Mouse (Mus musculus) hindbrain, embryonic 16.5 days (tissue): Measurements from ENCODE around the gene Pld3. TPM values are rescaled to one million over a fixed set of nuclear protein-coding genes. Genes with fewer than 3 reads are reported as not detected.

ENCODE experiments used
- ATAC-seq: fragments of 200-750 bp; cut with Nextera tagmentation; 2 replicates; pipeline ENCODE4 v1.8.0; 2017; ENCODE audit warnings: moderate TSS enrichment, moderate library complexity
- H3K27ac ChIP-seq: fragments of 300-500 bp; sonication (generic); 2 replicates; pipeline ENCODE4 v1.5.1; 2014; ENCODE audit warnings: low read depth, mild to moderate bottlenecking, control low read depth, low read length, moderate library complexity
- H3K27me3 ChIP-seq: fragments of 300-500 bp; sonication (generic); replicated peaks from 2 replicates; pipeline ENCODE4 v1.6.1; 2014; ENCODE audit warnings: low read length; ENCODE audit not compliant: control insufficient read depth, insufficient read depth
- H3K36me3 ChIP-seq: fragments of 300-500 bp; sonication (generic); 2 replicates; pipeline ENCODE4 v1.6.1; 2014; ENCODE audit warnings: mild to moderate bottlenecking, low read length, moderate library complexity, mixed read lengths; ENCODE audit not compliant: control insufficient read depth, insufficient read depth
- H3K4me1 ChIP-seq: fragments of 300-500 bp; sonication (generic); 2 replicates; pipeline ENCODE4 v1.6.1; 2014; ENCODE audit warnings: low read depth, low read length; ENCODE audit not compliant: control insufficient read depth, insufficient read depth
- H3K4me2 ChIP-seq: fragments of 300-500 bp; sonication (generic); 2 replicates; pipeline ENCODE4 v1.6.1; 2014; ENCODE audit warnings: mild to moderate bottlenecking, low read length, control low read depth, moderate library complexity
- H3K4me3 ChIP-seq: fragments of 300-500 bp; sonication (generic); 2 replicates; pipeline ENCODE4 v1.5.1; 2014; ENCODE audit warnings: mild to moderate bottlenecking, low read length, control low read depth, moderate library complexity
- H3K9ac ChIP-seq: fragments of 300-500 bp; sonication (generic); 2 replicates; pipeline ENCODE4 v1.6.1; 2014; ENCODE audit warnings: low read depth, mild to moderate bottlenecking, control low read depth, low read length, moderate library complexity
- H3K9me3 ChIP-seq: fragments of 300-500 bp; sonication (generic); 2 replicates; pipeline ENCODE4 v1.6.1; 2014; ENCODE audit warnings: mild to moderate bottlenecking, low read length, moderate library complexity; ENCODE audit not compliant: control insufficient read depth
- WGBS: fragments of 180-500 bp; shearing (Covaris S2); extraction: QIAGEN DNeasy Blood & Tissue Kit; methylation state at CpG from one replicate; pipeline ENCODE4 v1.1.7; 2014; 5-methylcytosine and 5-hydroxymethylcytosine counted together
- polyA plus RNA-seq: library from polyadenylated mRNA; unstranded; fragments of >200 nt; fragmentation: Nextera tagmentation; extraction: Ambion mirVana; gene quantifications from 2 replicates; pipeline ENCODE4 v1.2.1, GENCODE M21; 2015

Gene Pld3
- polyA plus RNA-seq, 1 experiment from 2014 or later = 263 TPM

GRCm38 (mm10) chr7:27532480-27533050 is 20.5 kb downstream of the Pld3 start:
- no peaks in the 10 kb centered on the region for H3K9me3 ChIP-seq
- H3K36me3 ChIP-seq = peaks cover 39% of the 10 kb centered on the region
- no peaks in the 10 kb centered on the region for H3K4me1 ChIP-seq
- H3K27me3 ChIP-seq = no peaks in the 10 kb centered on the region
- H3K4me2 ChIP-seq = no peak overlapping the region
- no peak overlapping the region for H3K27ac ChIP-seq
- H3K9ac ChIP-seq = no peak overlapping the region
- ATAC-seq = no peak
- no peak overlapping the region for H3K4me3 ChIP-seq
- 94% methylated on average over 9 of the region's 9 CpGs for WGBS

DNA sequence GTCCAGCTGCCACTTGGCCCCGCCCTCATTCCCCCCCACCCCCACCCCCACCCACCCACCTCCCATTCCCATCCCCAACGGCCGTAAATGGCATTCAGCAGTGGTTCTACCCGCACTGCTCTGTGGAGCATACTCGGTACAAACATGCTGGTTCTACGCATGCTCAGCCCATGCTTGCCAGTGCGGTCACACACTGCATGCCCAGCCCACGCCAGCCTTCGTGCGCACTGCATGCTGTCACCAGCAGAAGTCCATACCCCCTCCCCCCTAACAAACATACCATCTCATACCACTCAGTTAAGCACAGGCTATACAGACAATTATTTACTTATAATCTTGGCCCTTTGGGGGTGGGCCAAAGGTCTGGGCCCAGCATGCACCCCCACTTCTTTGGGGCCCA is 21.3 kb downstream of the Pld3 start:
- WGBS = 90% methylated on average over 10 of the region's 10 CpGs

DNA sequence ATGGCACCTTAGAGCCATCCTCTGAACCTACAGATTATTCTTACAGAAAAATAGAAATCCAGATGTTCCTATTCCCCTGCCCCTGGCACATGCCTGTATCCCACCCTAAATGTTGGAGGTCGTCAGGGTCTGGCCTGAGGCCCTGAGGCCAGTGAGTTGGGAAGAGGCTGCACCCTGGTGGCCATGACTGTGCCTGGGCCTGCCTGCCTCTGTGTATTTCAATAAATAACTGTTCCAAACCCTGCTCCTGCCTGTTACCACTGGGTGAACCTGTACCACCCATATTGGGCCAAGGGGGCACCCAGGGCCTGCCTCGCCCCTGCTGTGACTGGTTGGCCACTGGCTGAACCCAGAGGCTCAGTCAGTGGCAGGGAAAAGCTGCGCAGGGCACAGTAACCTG is 22.1 kb downstream of the Pld3 start:
- 81% methylated on average over 3 of the region's 3 CpGs for WGBS
- no peaks in the 10 kb centered on the region for H3K4me1 ChIP-seq
- H3K36me3 ChIP-seq = peaks cover 23% of the 10 kb centered on the region
- ATAC-seq = no peak
- no peak overlapping the region for H3K4me3 ChIP-seq
- H3K4me2 ChIP-seq = no peak overlapping the region
- no peak overlapping the region for H3K9ac ChIP-seq
- no peaks in the 10 kb centered on the region for H3K27me3 ChIP-seq
- no peaks in the 10 kb centered on the region for H3K9me3 ChIP-seq
- H3K27ac ChIP-seq = no peak overlapping the region

More for the DNA sequence above, 21.3 kb downstream of the Pld3 start:
- Histone ChIP-seq H3K4me2 (no peak overlapping the region), H3K36me3 (peaks cover 31% of the 10 kb centered on the region), H3K4me3 (no peak overlapping the region), H3K9me3 (no peaks in the 10 kb centered on the region), H3K27me3 (no peaks in the 10 kb centered on the region), H3K4me1 (no peaks in the 10 kb centered on the region), H3K9ac (no peak overlapping the region), H3K27ac (no peak overlapping the region)
- 0 out of 2 replicates have a peak, but pooled peaks have one; percentile 7 for ATAC-seq

DNA sequence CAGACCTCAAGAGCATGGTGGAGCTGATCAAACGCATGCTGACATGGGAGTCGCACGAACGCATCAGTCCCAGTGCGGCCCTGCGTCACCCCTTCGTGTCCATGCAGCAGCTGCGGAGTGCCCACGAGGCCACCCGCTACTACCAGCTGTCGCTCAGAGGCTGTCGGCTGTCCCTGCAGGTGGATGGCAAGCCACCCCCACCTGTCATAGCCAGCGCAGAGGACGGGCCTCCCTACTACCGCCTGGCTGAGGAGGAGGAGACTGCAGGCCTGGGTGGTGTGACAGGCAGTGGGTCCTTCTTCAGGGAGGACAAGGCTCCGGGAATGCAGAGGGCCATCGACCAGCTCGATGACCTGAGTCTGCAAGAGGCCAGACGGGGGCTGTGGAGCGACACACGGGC is 23.9 kb downstream of the Pld3 start:
- H3K4me1 ChIP-seq = no peaks in the 10 kb centered on the region
- ATAC-seq = no peak
- H3K9me3 ChIP-seq = no peaks in the 10 kb centered on the region
- no peak overlapping the region for H3K9ac ChIP-seq
- no peaks in the 10 kb centered on the region for H3K27me3 ChIP-seq
- H3K4me2 ChIP-seq = no peak overlapping the region
- H3K27ac ChIP-seq = no peak overlapping the region
- 76% methylated on average over 19 of the region's 21 CpGs for WGBS
- peaks cover 14% of the 10 kb centered on the region for H3K36me3 ChIP-seq
- no peak overlapping the region for H3K4me3 ChIP-seq

DNA sequence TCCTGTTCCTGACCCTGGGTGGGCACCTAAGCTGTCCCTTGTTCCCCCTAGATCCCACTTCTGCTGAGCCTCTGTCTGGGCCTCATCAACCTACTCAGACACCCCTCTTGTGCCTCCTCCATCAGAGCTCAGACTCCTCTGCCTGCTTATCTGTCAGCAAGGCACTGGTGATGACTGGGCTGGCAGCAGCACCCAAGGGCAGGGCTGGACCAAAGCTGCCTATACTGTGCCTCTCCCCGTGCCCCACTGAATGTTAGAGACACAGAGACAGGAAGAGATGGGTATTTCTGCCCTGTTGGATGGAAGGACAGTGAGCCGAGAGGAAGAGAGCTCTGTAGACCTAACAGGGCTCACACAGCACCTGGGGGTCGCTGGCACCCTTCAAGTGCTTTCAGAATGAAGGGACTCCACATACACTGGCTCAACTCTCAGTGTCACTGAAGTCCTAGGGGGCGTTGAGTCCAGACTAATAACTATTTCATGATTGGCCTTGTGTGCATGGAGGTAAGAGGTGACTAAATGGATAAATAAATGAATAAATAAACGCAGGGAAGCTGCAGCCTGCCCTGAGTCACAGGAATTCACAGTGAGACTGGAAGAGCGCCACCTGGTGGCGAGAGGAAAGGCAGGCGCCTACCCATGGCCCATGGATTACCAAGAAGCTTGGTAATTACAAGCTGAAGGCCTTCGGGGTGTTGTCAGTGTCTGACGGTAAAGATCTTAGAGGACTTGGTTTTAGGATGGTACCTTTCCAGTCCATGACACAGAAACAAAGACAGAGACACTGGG is 26.8 kb downstream of the Pld3 start:
- peak; percentile 70 for ATAC-seq
- H3K4me1 ChIP-seq = no peaks in the 10 kb centered on the region
- 18% methylated on average over 10 of the region's 10 CpGs for WGBS

DNA sequence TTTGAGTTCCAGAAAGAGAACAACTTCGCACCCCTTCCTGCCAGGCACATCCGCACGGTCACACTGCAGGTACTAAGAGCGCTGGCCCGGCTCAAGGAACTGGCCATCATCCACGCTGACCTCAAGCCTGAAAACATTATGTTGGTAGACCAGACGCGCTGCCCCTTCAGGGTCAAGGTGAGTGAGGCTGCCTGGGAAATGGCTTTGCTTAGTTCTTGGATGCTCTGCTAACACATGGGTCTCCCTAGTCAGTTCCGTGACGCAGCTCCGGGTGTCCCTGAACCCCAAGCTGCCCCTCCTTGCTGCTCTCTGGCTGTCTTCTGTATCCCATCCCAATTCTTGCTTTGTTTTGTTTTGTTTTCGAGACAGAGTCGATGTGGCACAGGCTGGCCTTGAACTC is 29.2 kb downstream of the Pld3 start:
- Histone ChIP-seq H3K27ac (no peak overlapping the region), H3K9me3 (no peaks in the 10 kb centered on the region), H3K9ac (no peak overlapping the region), H3K4me2 (no peak overlapping the region), H3K36me3 (no peaks in the 10 kb centered on the region), H3K4me3 (no peak overlapping the region), H3K27me3 (no peaks in the 10 kb centered on the region), H3K4me1 (no peaks in the 10 kb centered on the region)
- ATAC-seq = no peak
- 94% methylated on average over 13 of the region's 13 CpGs for WGBS

More for the DNA sequence above, 26.8 kb downstream of the Pld3 start:
- no peak overlapping the region for H3K9ac ChIP-seq
- no peak overlapping the region for H3K4me2 ChIP-seq
- H3K4me3 ChIP-seq = no peak overlapping the region
- no peaks in the 10 kb centered on the region for H3K27me3 ChIP-seq
- H3K27ac ChIP-seq = no peak overlapping the region
- H3K36me3 ChIP-seq = peaks cover 6% of the 10 kb centered on the region; the same call in 1 of the 2 replicates
- H3K9me3 ChIP-seq = no peaks in the 10 kb centered on the region

DNA sequence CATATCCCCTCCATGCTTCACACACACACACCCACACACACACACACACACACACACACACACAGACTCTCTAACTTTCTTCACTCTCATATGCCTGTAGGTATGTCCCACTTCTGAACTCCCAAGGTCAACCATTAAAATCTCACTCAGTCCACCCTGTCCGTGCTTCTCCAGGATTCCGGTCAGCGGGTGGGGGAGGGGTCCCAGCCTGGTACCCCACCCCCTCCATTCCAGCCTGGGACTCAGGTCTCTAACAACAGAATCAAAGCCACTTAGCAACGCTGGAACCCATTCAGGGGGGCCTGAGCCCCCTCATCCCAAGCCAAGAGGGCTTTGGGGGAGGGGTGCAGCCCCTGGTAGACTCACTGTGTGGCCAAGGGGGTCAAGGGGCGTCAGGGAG is 30.1 kb downstream of the Pld3 start, which contains the start of gene Hipk4:
TSS of gene Hipk4 (plus strand) at position 301 of the 400 bp plus-strand sequence.
- H3K4me1 ChIP-seq = no peaks in the 10 kb centered on the region

DNA sequence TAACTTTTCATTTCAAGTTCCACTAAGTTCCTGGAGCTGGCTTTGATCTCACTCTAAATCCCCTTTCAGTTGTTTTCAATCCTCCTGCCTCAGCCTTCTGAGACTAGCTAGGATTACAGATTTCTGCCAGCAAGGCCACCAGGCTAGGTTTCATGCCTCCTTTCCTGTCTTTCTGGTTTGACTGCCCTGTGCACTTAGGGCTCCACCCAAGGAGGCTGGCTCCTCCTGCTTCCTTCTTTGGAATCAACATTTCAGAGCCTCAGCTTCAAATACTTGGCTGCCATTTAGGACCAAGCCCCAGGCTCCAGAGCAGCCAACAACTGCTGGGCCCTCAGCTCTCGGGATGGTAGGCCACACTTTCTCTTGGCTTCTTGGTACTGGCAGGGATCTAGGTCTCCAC is 32.4 kb downstream of the Pld3 start:
- no peaks in the 10 kb centered on the region for H3K27me3 ChIP-seq
- no peak overlapping the region for H3K4me3 ChIP-seq
- no peaks in the 10 kb centered on the region for H3K36me3 ChIP-seq
- no peak overlapping the region for H3K4me2 ChIP-seq
- no peak overlapping the region for H3K27ac ChIP-seq
- no peaks in the 10 kb centered on the region for H3K9me3 ChIP-seq
- no peak for ATAC-seq
- WGBS = 89% methylated on average over 1 of the region's 1 CpGs
- H3K9ac ChIP-seq = no peak overlapping the region
- no peaks in the 10 kb centered on the region for H3K4me1 ChIP-seq

More for the DNA sequence above, 30.1 kb downstream of the Pld3 start, which contains the start of gene Hipk4:
- Histone ChIP-seq H3K4me3 (no peak within 1 kb of the TSS), H3K9ac (no peak within 1 kb of the TSS), H3K4me2 (no peak within 1 kb of the TSS), H3K27ac (no peak within 1 kb of the TSS), H3K36me3 (no peaks in the 10 kb centered on the region), H3K9me3 (no peaks in the 10 kb centered on the region), H3K27me3 (no peaks in the 10 kb centered on the region)
- ATAC-seq = no peak
- WGBS = 57% methylated on average over 5 of the region's 5 CpGs

GRCm38 (mm10) chr7:27520104-27520503 is 32.9 kb downstream of the Pld3 start:
- H3K9me3 ChIP-seq = no peaks in the 10 kb centered on the region
- no peak overlapping the region for H3K27ac ChIP-seq
- H3K27me3 ChIP-seq = no peaks in the 10 kb centered on the region
- no peak overlapping the region for H3K4me3 ChIP-seq
- no peak overlapping the region for H3K4me2 ChIP-seq
- H3K36me3 ChIP-seq = no peaks in the 10 kb centered on the region
- ATAC-seq = no peak
- no peaks in the 10 kb centered on the region for H3K4me1 ChIP-seq
- H3K9ac ChIP-seq = no peak overlapping the region
